ENCODE assay signal across 17 mouse cellular contexts in the genomic region with DNA sequence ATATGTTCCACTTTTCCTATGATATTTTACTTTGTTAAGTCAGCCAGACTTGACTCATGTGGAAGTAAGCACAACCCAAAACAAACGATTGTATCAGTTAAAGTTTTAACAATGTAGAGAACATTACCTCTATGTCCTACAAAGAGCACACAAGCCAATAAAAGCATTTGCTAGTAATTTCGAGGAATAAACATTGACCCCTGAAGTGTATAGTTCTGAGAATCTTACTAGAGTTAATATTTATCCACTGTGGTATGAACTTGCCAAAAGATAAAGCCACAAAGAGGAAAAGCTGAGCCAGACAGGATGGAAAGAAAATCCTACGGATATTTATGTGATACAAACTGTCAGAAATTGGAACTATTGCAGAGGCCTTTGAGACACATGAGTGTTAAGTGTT.
"Had no signal": no experiment of that assay in that cellular context is flagged by ENCODE, and none has a peak within 500 bp of the region (broad histone marks: within the 10 kb centered on the region; RNA-seq: fewer than 3 reads in every experiment).

No protein-coding gene starts in this region.

- H3K9me3 ChIP-seq: limb, embryonic 12.5 days; limb, embryonic 15.5 days; liver, embryonic 13.5 days; midbrain, embryonic 12.5 days had no signal

- H3K4me3 ChIP-seq: left cerebral cortex, adult 2 months; limb, embryonic 12.5 days; limb, embryonic 15.5 days; liver, embryonic 13.5 days; midbrain, embryonic 12.5 days had no signal

- H3K9ac ChIP-seq: limb, embryonic 12.5 days; limb, embryonic 15.5 days; liver, embryonic 13.5 days; midbrain, embryonic 12.5 days had no signal

- ATAC-seq: inflammation-experienced regulatory T-cells, adult 6 months had no signal

- H3K27me3 ChIP-seq: limb, embryonic 12.5 days; limb, embryonic 15.5 days; liver, embryonic 13.5 days; midbrain, embryonic 12.5 days had no signal

- H3K27ac ChIP-seq: left cerebral cortex, adult 2 months; limb, embryonic 12.5 days; limb, embryonic 15.5 days; liver, embryonic 13.5 days; macrophage; midbrain, embryonic 12.5 days had no signal

- H3K4me1 ChIP-seq: limb, embryonic 12.5 days; limb, embryonic 15.5 days; liver, embryonic 13.5 days; midbrain, embryonic 12.5 days had no signal

- H3K36me3 ChIP-seq: limb, embryonic 12.5 days; limb, embryonic 15.5 days; liver, embryonic 13.5 days; midbrain, embryonic 12.5 days had no signal

- H3K4me2 ChIP-seq: limb, embryonic 12.5 days; limb, embryonic 15.5 days; liver, embryonic 13.5 days; midbrain, embryonic 12.5 days had no signal

- DNase-seq: kidney, adult 18-20 months; kidney, adult 9 months; kidney, postnatal 10 days; kidney, postnatal 36 days; layer of hippocampus, postnatal 36 days; left cerebral cortex, postnatal 4 days; liver, embryonic 13.5 days; lung, postnatal 14 days; thymus, adult 2 months; thymus, postnatal 14 days; thymus, postnatal 4 days had no signal
